Comparison of ENCODE assay signal across 21 mouse cellular contexts in the genomic region with DNA sequence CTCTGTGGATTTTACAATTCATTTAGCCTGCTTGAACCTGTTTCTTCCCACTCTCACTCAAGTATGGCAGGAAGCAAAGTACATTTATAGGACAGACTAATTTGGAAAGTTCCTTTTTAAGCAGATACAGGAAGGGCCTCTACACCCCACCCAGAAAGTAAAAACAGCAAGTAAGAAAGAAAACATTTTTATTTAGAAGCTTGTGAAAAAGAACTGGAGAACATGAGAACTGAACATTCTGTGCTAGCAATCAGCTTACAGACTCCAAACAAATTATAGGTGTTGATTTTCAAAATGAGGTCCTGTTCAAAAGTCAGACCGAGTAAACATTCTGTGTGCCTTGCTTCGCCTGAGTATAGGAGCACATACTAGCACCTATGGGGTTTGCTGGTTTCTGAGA. TPM values are rescaled to one million over a fixed set of nuclear protein-coding genes. Genes with fewer than 3 reads are reported as not detected.
DNase-seq lines count a peak whose midpoint lies in the region; ATAC-seq and TF ChIP-seq lines count a peak whose summit lies in the region.
"Had no signal": no experiment of that assay in that cellular context is flagged by ENCODE, and none has a peak within 500 bp of the region (broad histone marks: within the 10 kb centered on the region; RNA-seq: fewer than 3 reads in every experiment).

No protein-coding gene starts in this region.

- peaks cover 7% of the 10 kb centered on the region; the same call in 1 of the 2 replicates for H3K4me1 ChIP-seq in embryonic facial prominence, embryonic 13.5 days
- H3K4me1 ChIP-seq in embryonic facial prominence, embryonic 10.5 days = no peaks in the 10 kb centered on the region
- peaks cover 6% of the 10 kb centered on the region for H3K4me1 ChIP-seq in lung, adult 2 months (ENCODE audit: control insufficient read depth, insufficient read depth, low read length)
- H3K4me1 ChIP-seq: embryonic facial prominence, embryonic 12.5 days; heart, embryonic 15.5 days; liver, embryonic 13.5 days; neural tube, embryonic 13.5 days had no signal

- no peaks in the 10 kb centered on the region for H3K9me3 ChIP-seq in embryonic facial prominence, embryonic 13.5 days
- H3K9me3 ChIP-seq in embryonic facial prominence, embryonic 10.5 days = no peaks in the 10 kb centered on the region
- H3K9me3 ChIP-seq: embryonic facial prominence, embryonic 12.5 days; heart, embryonic 15.5 days; liver, embryonic 13.5 days; neural tube, embryonic 13.5 days had no signal

- no peaks in the 10 kb centered on the region for H3K27me3 ChIP-seq in embryonic facial prominence, embryonic 13.5 days
- no peaks in the 10 kb centered on the region for H3K27me3 ChIP-seq in embryonic facial prominence, embryonic 10.5 days (replicated peaks; ENCODE audit: low read depth, poor library complexity, severe bottlenecking)
- H3K27me3 ChIP-seq: embryonic facial prominence, embryonic 12.5 days; heart, embryonic 15.5 days; liver, embryonic 13.5 days; neural tube, embryonic 13.5 days had no signal

- 75% methylated on average over 2 of the region's 2 CpGs for WGBS in embryonic facial prominence, embryonic 13.5 days
- 84% methylated on average over 2 of the region's 2 CpGs for WGBS in embryonic facial prominence, embryonic 10.5 days
- WGBS in lung, adult 2 months = 30% methylated on average over 2 of the region's 2 CpGs

- H3K27ac ChIP-seq in embryonic facial prominence, embryonic 13.5 days = peak overlapping the region; percentile 34; the same call in 1 of the 2 replicates
- no peak overlapping the region for H3K27ac ChIP-seq in embryonic facial prominence, embryonic 10.5 days (replicated peaks)
- H3K27ac ChIP-seq: embryonic facial prominence, embryonic 12.5 days; heart, embryonic 15.5 days; kidney, postnatal 0 days; liver, embryonic 13.5 days; neural tube, embryonic 13.5 days had no signal

- H3K36me3 ChIP-seq in embryonic facial prominence, embryonic 13.5 days = no peaks in the 10 kb centered on the region
- no peaks in the 10 kb centered on the region for H3K36me3 ChIP-seq in embryonic facial prominence, embryonic 10.5 days (replicated peaks)
- H3K36me3 ChIP-seq: embryonic facial prominence, embryonic 12.5 days; heart, embryonic 15.5 days; liver, embryonic 13.5 days; neural tube, embryonic 13.5 days had no signal

- H3K4me2 ChIP-seq in embryonic facial prominence, embryonic 13.5 days = no peak overlapping the region
- H3K4me2 ChIP-seq: embryonic facial prominence, embryonic 12.5 days; heart, embryonic 15.5 days; liver, embryonic 13.5 days; midbrain, embryonic 11.5 days; neural tube, embryonic 13.5 days had no signal

- no peak overlapping the region for H3K9ac ChIP-seq in embryonic facial prominence, embryonic 13.5 days
- H3K9ac ChIP-seq: embryonic facial prominence, embryonic 12.5 days; heart, embryonic 15.5 days; liver, embryonic 13.5 days; neural tube, embryonic 13.5 days had no signal

- no peak for DNase-seq in embryonic facial prominence, embryonic 10.5 days (ENCODE audit: low spot score)
- DNase-seq in kidney, adult 9 months = peak; percentile 32
- no peak for DNase-seq in kidney, postnatal 14 days
- peak; percentile 32 for DNase-seq in lung, postnatal 25 days (ENCODE audit: low spot score)
- no peak for DNase-seq in lung, adult 2 months
- no peak for DNase-seq in thymus, postnatal 0 days (ENCODE audit: low spot score)
- DNase-seq: adrenal gland, postnatal 10 days; cerebellum, adult 2 months; gastrocnemius, postnatal 25 days; liver, embryonic 13.5 days; lung, postnatal 10 days; right cerebral cortex, postnatal 14 days; thymus, adult 18-20 months had no signal

- no peak for TF ChIP-seq POLR2A in lung, adult 2 months (IDR thresholded peaks at IDR 0.05; ENCODE audit: borderline replicate concordance, extremely low read depth, low read depth, low read length)

- ATAC-seq in embryonic facial prominence, embryonic 13.5 days (ENCODE audit: insufficient number of reproducible peaks, insufficient read depth, low FRiP score, low TSS enrichment, low read depth) = no peak
- 0 out of 2 replicates have a peak, but pooled peaks have one; percentile 26 for ATAC-seq in megakaryocyte, adult 5-6 weeks (ENCODE audit: poor library complexity, severe bottlenecking)
- ATAC-seq: CD4-positive, CD25-positive, alpha-beta regulatory T cell, adult 4 months had no signal

- no peak overlapping the region for H3K4me3 ChIP-seq in embryonic facial prominence, embryonic 13.5 days
- no peak overlapping the region for H3K4me3 ChIP-seq in embryonic facial prominence, embryonic 10.5 days
- no peak overlapping the region for H3K4me3 ChIP-seq in lung, adult 2 months (replicated peaks; ENCODE audit: extremely low read depth, low read depth, low read length)
- H3K4me3 ChIP-seq: embryonic facial prominence, embryonic 12.5 days; heart, embryonic 15.5 days; liver, embryonic 13.5 days; neural tube, embryonic 13.5 days had no signal

- no peak for TF ChIP-seq CTCF in lung, adult 2 months (IDR thresholded peaks at IDR 0.05; ENCODE audit: insufficient read depth, low read length)

RNA-seq across cellular contexts. Expression of a gene that starts 32.8 kb away (rescaled TPM):
- 0.77 and 1.1 TPM in 2 replicates for polyA plus RNA-seq in embryonic facial prominence, embryonic 13.5 days (2015; fragmentation: Nextera tagmentation; extraction: Ambion mirVana)
- polyA plus RNA-seq in embryonic facial prominence, embryonic 10.5 days (2016; fragmentation: Nextera tagmentation; extraction: Ambion mirVana) = 0.16 and 0.32 TPM in 2 replicates
- 2.0 and 4.6 TPM in 2 replicates for polyA plus RNA-seq in lung, adult 2 months (2012; rRNA removed)
- 44.9 and 54.9 TPM in 2 replicates for total RNA-seq in megakaryocyte, adult 5-6 weeks (2015)
- total RNA-seq in megakaryocyte, adult 5-6 weeks (2017) = 51.8 and 55.8 TPM in 2 replicates
- polyA plus RNA-seq in thymus, postnatal 0 days (2015; fragmentation: Nextera tagmentation; extraction: Ambion mirVana) = 5.1 and 5.8 TPM in 2 replicates
- polyA plus RNA-seq: heart, embryonic 15.5 days had no signal

Comparison
In these comparisons a context has a peak if more than half of its experiments do, and no peak if none do; other contexts are left out.
1. DNase-seq: peak in kidney, adult 9 months (single experiment) and lung, postnatal 25 days (single experiment); none in embryonic facial prominence, embryonic 10.5 days (single experiment), kidney, postnatal 14 days (single experiment), lung, adult 2 months (single experiment) and thymus, postnatal 0 days (single experiment).